8 mouse cellular contexts compared by ENCODE assay signal in the genomic region with DNA sequence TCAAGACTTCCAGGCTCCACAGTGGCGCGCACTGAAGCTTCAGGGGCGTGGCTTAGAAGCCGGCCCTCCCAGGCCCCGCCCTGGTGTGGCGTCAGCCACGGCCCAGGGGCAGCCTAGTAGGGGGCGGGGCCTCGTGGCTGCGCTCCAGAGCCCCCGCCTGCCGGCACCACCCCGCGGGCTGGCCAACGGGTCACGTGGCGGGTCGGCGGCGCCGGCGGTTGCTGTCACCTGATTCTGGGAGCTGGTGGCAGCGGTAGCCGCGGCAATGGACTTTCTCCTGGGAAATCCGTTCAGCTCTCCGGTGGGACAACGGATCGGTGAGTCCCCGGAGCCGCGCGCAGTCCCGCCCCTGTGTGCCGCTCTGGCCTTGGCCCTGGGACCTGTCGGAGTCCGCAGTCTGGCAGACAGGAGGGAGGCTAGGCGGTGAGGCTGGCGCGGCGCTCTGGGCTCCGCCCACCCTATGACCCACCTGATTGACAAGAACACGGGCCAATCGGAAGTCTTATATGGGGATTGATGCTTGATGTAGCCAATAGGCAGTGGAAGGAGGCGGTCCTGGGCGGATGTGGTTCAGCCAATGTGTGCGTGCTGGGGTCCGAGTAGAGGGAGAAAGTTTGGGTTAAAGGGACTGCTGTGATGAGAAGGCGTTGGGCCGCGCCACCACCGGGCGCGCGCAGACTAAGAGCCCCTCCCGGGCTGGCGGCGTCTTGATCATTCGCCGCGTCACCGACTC. TPM values are rescaled to one million over a fixed set of nuclear protein-coding genes. Genes with fewer than 3 reads are reported as not detected.
DNase-seq lines count a peak whose midpoint lies in the region; ATAC-seq and TF ChIP-seq lines count a peak whose summit lies in the region.

A gene (plus strand): TSS at position 195 of the 733 bp plus-strand sequence.

- peak within 1 kb of the TSS; percentile 80 for H3K4me2 ChIP-seq in heart, embryonic 12.5 days
- peak within 1 kb of the TSS; percentile 84 for H3K4me2 ChIP-seq in kidney, postnatal 0 days (ENCODE audit: low read length)
- H3K4me2 ChIP-seq in liver, embryonic 11.5 days: peak within 1 kb of the TSS; percentile 83
- H3K4me2 ChIP-seq in stomach, embryonic 14.5 days (replicated peaks; ENCODE audit: low read depth, low read length): peak within 1 kb of the TSS; percentile 96

- peaks cover 21% of the 10 kb centered on the region for H3K36me3 ChIP-seq in heart, embryonic 12.5 days
- peaks cover 7% of the 10 kb centered on the region; the same call in 1 of the 2 replicates for H3K36me3 ChIP-seq in kidney, postnatal 0 days (ENCODE audit: insufficient read depth, low read length)
- peaks cover 15% of the 10 kb centered on the region; the same call in 1 of the 2 replicates for H3K36me3 ChIP-seq in liver, embryonic 11.5 days (ENCODE audit: control insufficient read depth, insufficient read depth, low read length)
- peaks cover 17% of the 10 kb centered on the region for H3K36me3 ChIP-seq in stomach, embryonic 14.5 days (ENCODE audit: control insufficient read depth, insufficient read depth, low read length)

- no peaks in the 10 kb centered on the region for H3K27me3 ChIP-seq in heart, embryonic 12.5 days (replicated peaks)
- H3K27me3 ChIP-seq in kidney, postnatal 0 days (ENCODE audit: insufficient read depth, low read length): no peaks in the 10 kb centered on the region
- H3K27me3 ChIP-seq in liver, embryonic 11.5 days (replicated peaks; ENCODE audit: control insufficient read depth, insufficient read depth, low read length): no peaks in the 10 kb centered on the region
- no peaks in the 10 kb centered on the region for H3K27me3 ChIP-seq in stomach, embryonic 14.5 days (ENCODE audit: control insufficient read depth, insufficient read depth, low read length)

- H3K4me1 ChIP-seq in heart, embryonic 12.5 days (replicated peaks): peaks cover 24% of the 10 kb centered on the region
- H3K4me1 ChIP-seq in kidney, postnatal 0 days (replicated peaks; ENCODE audit: insufficient read depth, low read length): peaks cover 6% of the 10 kb centered on the region; the same call in 1 of the 2 replicates
- peaks cover 16% of the 10 kb centered on the region for H3K4me1 ChIP-seq in liver, embryonic 11.5 days (replicated peaks; ENCODE audit: control insufficient read depth, insufficient read depth, low read length)
- H3K4me1 ChIP-seq in stomach, embryonic 14.5 days (ENCODE audit: control insufficient read depth, insufficient read depth, low read length): 0 out of 2 replicates have a peak, but pooled peaks cover 5% of the 10 kb centered on the region

- peak within 1 kb of the TSS; percentile 75 for H3K9ac ChIP-seq in heart, embryonic 12.5 days
- H3K9ac ChIP-seq in kidney, postnatal 0 days (ENCODE audit: low read depth, low read length): peak within 1 kb of the TSS; percentile 53
- H3K9ac ChIP-seq in liver, embryonic 11.5 days (ENCODE audit: low read depth, low read length): peak within 1 kb of the TSS; percentile 66
- peak within 1 kb of the TSS; percentile 36 for H3K9ac ChIP-seq in stomach, embryonic 14.5 days (replicated peaks; ENCODE audit: low read depth, low read length)

- peak within 1 kb of the TSS; percentile 78 for H3K27ac ChIP-seq in heart, embryonic 12.5 days (ENCODE audit: poor library complexity, severe bottlenecking)
- peak within 1 kb of the TSS; percentile 88 for H3K27ac ChIP-seq in kidney, postnatal 0 days
- peak within 1 kb of the TSS; percentile 57; the same call in 1 of the 2 replicates for H3K27ac ChIP-seq in liver, embryonic 11.5 days (ENCODE audit: low read depth, low read length)
- H3K27ac ChIP-seq in stomach, embryonic 14.5 days (ENCODE audit: low read length): peak within 1 kb of the TSS; percentile 72; the same call in 1 of the 2 replicates

- DNase-seq in CD4-positive helper T cell, adult 2 months (ENCODE audit: low read depth, low spot score): peak; percentile 98
- peak; percentile 93 for DNase-seq in brain, embryonic 18.5 days (ENCODE audit: low read depth, low spot score)
- peak; percentile 97 for DNase-seq in kidney, postnatal 0 days (ENCODE audit: low spot score)
- peak; percentile 97 for DNase-seq in liver, embryonic 11.5 days (ENCODE audit: low spot score)
- peak; percentile 100 for DNase-seq in naive thymus-derived CD4-positive, alpha-beta T cell, adult 2 months (ENCODE audit: low read depth)

- peak; percentile 93 for ATAC-seq in erythroid progenitor cell, adult 5-6 weeks (replicated peaks; ENCODE audit: low FRiP score, poor library complexity, severe bottlenecking)
- ATAC-seq in heart, embryonic 12.5 days (ENCODE audit: insufficient number of reproducible peaks, low FRiP score): peak; percentile 99
- peak; percentile 99 for ATAC-seq in kidney, postnatal 0 days (replicated peaks; ENCODE audit: low FRiP score, low read depth)
- peak; percentile 96 for ATAC-seq in liver, embryonic 11.5 days (replicated peaks; ENCODE audit: low FRiP score)
- peak; percentile 98 for ATAC-seq in stomach, embryonic 14.5 days (ENCODE audit: insufficient number of reproducible peaks, insufficient read depth, low FRiP score, low read depth)

- 0% methylated on average over 56 of the region's 62 CpGs for WGBS in heart, embryonic 12.5 days
- WGBS in kidney, postnatal 0 days: under 1% methylated on average over 61 of the region's 62 CpGs
- under 1% methylated on average over 59 of the region's 62 CpGs for WGBS in liver, embryonic 11.5 days
- WGBS in stomach, embryonic 14.5 days: under 1% methylated on average over 62 of the region's 62 CpGs

- H3K9me3 ChIP-seq in heart, embryonic 12.5 days (replicated peaks): no peaks in the 10 kb centered on the region
- no peaks in the 10 kb centered on the region for H3K9me3 ChIP-seq in kidney, postnatal 0 days (replicated peaks; ENCODE audit: low read length)
- no peaks in the 10 kb centered on the region for H3K9me3 ChIP-seq in liver, embryonic 11.5 days (ENCODE audit: control insufficient read depth, low read length)
- no peaks in the 10 kb centered on the region for H3K9me3 ChIP-seq in stomach, embryonic 14.5 days (ENCODE audit: control insufficient read depth, low read depth, low read length)

- 0 out of 2 replicates have a peak, but pooled peaks have one; percentile 9 for TF ChIP-seq CTCF in kidney, postnatal 0 days (IDR thresholded peaks at IDR 0.05; ENCODE audit: low read depth)

- peak within 1 kb of the TSS; percentile 66 for H3K4me3 ChIP-seq in heart, embryonic 12.5 days
- peak within 1 kb of the TSS; percentile 74 for H3K4me3 ChIP-seq in kidney, postnatal 0 days (replicated peaks; ENCODE audit: low read depth, low read length)
- peak within 1 kb of the TSS; percentile 64 for H3K4me3 ChIP-seq in liver, embryonic 11.5 days (ENCODE audit: low read depth, low read length)
- peak within 1 kb of the TSS; percentile 61 for H3K4me3 ChIP-seq in stomach, embryonic 14.5 days (ENCODE audit: low read depth, low read length)

RNA-seq across cellular contexts. Expression of the gene that starts here (rescaled TPM):
- 17.3 and 18.0 TPM in 2 replicates for total RNA-seq in erythroid progenitor cell, adult 5-6 weeks (2015; ENCODE audit: low replicate concordance)
- 4.4 and 9.5 TPM in 2 replicates for total RNA-seq in erythroid progenitor cell, adult 5-6 weeks (2017; ENCODE audit: low replicate concordance)
- 39.3 and 39.8 TPM in 2 replicates for polyA plus RNA-seq in heart, embryonic 12.5 days (2016; fragmentation: Nextera tagmentation; extraction: Ambion mirVana)
- 38.4 and 43.2 TPM in 2 replicates for polyA plus RNA-seq in kidney, postnatal 0 days (2015; fragmentation: Nextera tagmentation; extraction: Ambion mirVana)
- 22.2 and 24.6 TPM in 2 replicates for polyA plus RNA-seq in liver, embryonic 11.5 days (2014; fragmentation: Nextera tagmentation; extraction: Ambion mirVana)
- polyA plus RNA-seq in stomach, embryonic 14.5 days (2014; fragmentation: Nextera tagmentation; extraction: Ambion mirVana): 24.1 and 27.5 TPM in 2 replicates

Comparison
In these comparisons a context has a peak if more than half of its experiments do, and no peak if none do; other contexts are left out.
1. Peak in every context shown above with its lines: DNase-seq, ATAC-seq, H3K4me3 ChIP-seq and H3K27ac ChIP-seq.